Mouse (Mus musculus): ENCODE measurements at regions not wholly inside any gene's neighbourhood (a gene's known extent, or its start where the extent isn't known, plus 50 kb on each side); places are given as distances from the start of the nearest gene placed in this dataset.

DNA sequence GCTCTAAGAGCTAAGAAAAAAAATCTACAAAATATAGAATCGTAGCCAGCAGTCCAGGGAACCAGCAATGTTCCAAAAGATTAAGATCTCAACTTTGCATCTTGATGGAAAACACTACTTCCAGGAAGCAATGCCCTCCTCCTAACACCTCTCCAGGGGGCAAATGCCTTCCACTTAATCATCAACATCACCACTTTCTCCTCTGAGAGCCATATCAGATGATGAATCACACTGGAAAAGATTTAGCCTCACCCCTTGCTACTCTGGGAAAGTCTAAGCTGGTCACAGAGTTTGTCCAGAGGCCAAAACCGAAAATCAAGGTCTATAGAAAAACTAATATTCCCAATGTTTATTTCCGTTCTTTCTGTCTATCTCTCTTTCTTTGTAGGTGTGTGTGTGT, 2695.6 kb upstream of the Gm7489 start:
- no peak overlapping the region for H3K9ac ChIP-seq (ENCODE audit: control insufficient read depth, low read depth, low read length, poor library complexity, severe bottlenecking)
- no peak for DNase-seq (ENCODE audit: low read depth, low spot score)

DNA sequence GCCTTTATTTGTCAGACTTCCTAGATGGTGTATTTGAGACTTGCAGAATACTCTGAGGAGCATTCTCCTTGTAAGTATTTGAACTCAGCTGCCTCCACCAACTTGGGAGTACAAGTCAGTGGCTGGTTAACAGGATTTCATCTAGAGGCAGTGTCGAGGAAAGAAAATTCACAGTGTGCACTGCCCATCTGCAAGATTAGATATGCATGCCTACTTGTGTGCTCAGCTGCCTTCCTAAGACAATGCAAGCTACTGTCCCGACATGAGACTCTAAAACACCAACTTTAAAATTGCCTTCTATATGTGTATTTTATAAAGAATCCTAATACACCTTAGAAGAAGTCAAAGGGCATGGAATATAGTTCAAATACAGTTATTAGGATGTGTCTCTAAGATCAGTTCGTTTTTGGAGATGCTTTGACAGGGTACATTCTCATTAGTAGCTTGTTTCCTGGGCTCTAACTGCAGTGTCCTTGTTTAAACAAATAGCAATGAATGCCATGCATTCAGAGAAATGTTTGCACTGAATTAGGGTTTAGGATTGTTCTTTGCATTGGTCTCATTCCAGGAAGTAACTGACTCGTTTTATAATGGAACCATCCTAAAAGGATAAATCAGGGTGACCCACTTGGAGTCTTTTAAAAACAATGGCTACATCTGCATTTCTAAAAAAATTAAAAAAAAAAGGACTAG, 2687.1 kb upstream of the Gm7489 start:
- Histone ChIP-seq H3K9me3 (replicated peaks; ENCODE audit: insufficient read depth, low read length) (no peaks in the 10 kb centered on the region), H3K27me3 (ENCODE audit: control insufficient read depth in 1 of 2, insufficient read depth in 2 of 2, low read length in 2 of 2) (no peaks in the 10 kb centered on the region), H3K4me1 (ENCODE audit: control insufficient read depth in 1 of 2, insufficient read depth in 2 of 2, low read length in 2 of 2) (no peaks in the 10 kb centered on the region), H3K36me3 (ENCODE audit: control insufficient read depth in 1 of 2, insufficient read depth in 2 of 2, low read length in 2 of 2) (no peaks in the 10 kb centered on the region), H3K4me3 (ENCODE audit: control insufficient read depth in 1 of 2, insufficient read depth in 1 of 2, low read depth in 2 of 2, low read length in 2 of 2) (no peak overlapping the region), H3K27ac (ENCODE audit: control insufficient read depth, low read depth, low read length) (no peak overlapping the region), H3K9ac (ENCODE audit: control insufficient read depth, low read depth, low read length, poor library complexity, severe bottlenecking) (no peak overlapping the region), H3K79me2 (ENCODE audit: control insufficient read depth, insufficient read depth, low read length, poor library complexity) (no peaks in the 10 kb centered on the region)
- TF ChIP-seq ZC3H11A (IDR thresholded peaks at IDR 0.05; ENCODE audit: low read depth, low read length) = no peak
- no peak for TF ChIP-seq CTCF (IDR thresholded peaks at IDR 0.05 in 2 of 3, conservative IDR thresholded peaks at IDR 0.05 in 1 of 3; ENCODE audit: control insufficient read depth in 1 of 3, insufficient read depth in 1 of 3, low read depth in 2 of 3, low read length in 3 of 3, poor library complexity in 1 of 3, severe bottlenecking in 1 of 3)
- no peak for TF ChIP-seq NRF1 (IDR thresholded peaks at IDR 0.05; ENCODE audit: insufficient read depth, low read depth, low read length, poor library complexity, severe bottlenecking)
- no peak for TF ChIP-seq ETS1 (IDR thresholded peaks at IDR 0.05; ENCODE audit: low read depth, low read length)
- no peak for TF ChIP-seq ELF1 (IDR thresholded peaks at IDR 0.05; ENCODE audit: low read depth, low read length)
- no peak for TF ChIP-seq MXI1 (IDR thresholded peaks at IDR 0.05; ENCODE audit: low read depth, low read length)
- TF ChIP-seq ZKSCAN1 (IDR thresholded peaks at IDR 0.05; ENCODE audit: low read depth, low read length) = no peak
- no peak for TF ChIP-seq USF2 (IDR thresholded peaks at IDR 0.05; ENCODE audit: borderline replicate concordance in 1 of 2, insufficient read depth in 1 of 2, low read depth in 1 of 2, low read length in 2 of 2)
- no peak for TF ChIP-seq POLR2AphosphoS5 (IDR thresholded peaks at IDR 0.05; ENCODE audit: borderline replicate concordance, low read depth, low read length)
- TF ChIP-seq NELFE (IDR thresholded peaks at IDR 0.05; ENCODE audit: low read depth, low read length) = no peak
- no peak for TF ChIP-seq TCF12 (IDR thresholded peaks at IDR 0.05; ENCODE audit: low read depth, low read length)
- no peak for TF ChIP-seq GATA1 (IDR thresholded peaks at IDR 0.05; ENCODE audit: low read depth, low read length)
- TF ChIP-seq POLR2A (IDR thresholded peaks at IDR 0.05; ENCODE audit: control insufficient read depth in 1 of 2, insufficient read depth in 1 of 2, low read depth in 1 of 2, low read length in 2 of 2, poor library complexity in 1 of 2) = no peak
- DNase-seq (ENCODE audit: low read depth, low spot score) = no peak

More for the DNA sequence above, 2695.6 kb upstream of the Gm7489 start:
- Histone ChIP-seq H3K4me1 (ENCODE audit: control insufficient read depth in 1 of 2, insufficient read depth in 2 of 2, low read length in 2 of 2) (no peaks in the 10 kb centered on the region), H3K27ac (ENCODE audit: control insufficient read depth, low read depth, low read length) (no peak overlapping the region), H3K4me3 (ENCODE audit: control insufficient read depth in 1 of 2, insufficient read depth in 1 of 2, low read depth in 2 of 2, low read length in 2 of 2) (no peak overlapping the region), H3K27me3 (ENCODE audit: control insufficient read depth in 1 of 2, insufficient read depth in 2 of 2, low read length in 2 of 2) (no peaks in the 10 kb centered on the region), H3K9me3 (replicated peaks; ENCODE audit: insufficient read depth, low read length) (no peaks in the 10 kb centered on the region), H3K79me2 (ENCODE audit: control insufficient read depth, insufficient read depth, low read length, poor library complexity) (no peaks in the 10 kb centered on the region), H3K36me3 (ENCODE audit: control insufficient read depth in 1 of 2, insufficient read depth in 2 of 2, low read length in 2 of 2) (no peaks in the 10 kb centered on the region)
- TF ChIP-seq EP300 (IDR thresholded peaks at IDR 0.05; ENCODE audit: low read depth in 1 of 2, low read length in 2 of 2) (no peak), ELF1 (IDR thresholded peaks at IDR 0.05; ENCODE audit: low read depth, low read length) (no peak), SMC3 (IDR thresholded peaks at IDR 0.05; ENCODE audit: low read depth, low read length) (no peak), USF2 (IDR thresholded peaks at IDR 0.05; ENCODE audit: borderline replicate concordance in 1 of 2, insufficient read depth in 1 of 2, low read depth in 1 of 2, low read length in 2 of 2) (no peak), POLR2AphosphoS5 (IDR thresholded peaks at IDR 0.05; ENCODE audit: borderline replicate concordance, low read depth, low read length) (no peak), E2F4 (IDR thresholded peaks at IDR 0.05; ENCODE audit: borderline replicate concordance, low read depth, low read length) (no peak), USF1 (IDR thresholded peaks at IDR 0.05; ENCODE audit: low read depth, low read length) (no peak)
